Mouse (Mus musculus) activated CD4-positive, CD25-positive, alpha-beta regulatory T cell, adult 4 months (primary cell): ENCODE data around the gene Bcor. TPM values are rescaled to one million over a fixed set of nuclear protein-coding genes. Genes with fewer than 3 reads are reported as not detected.

Source experiments
- ATAC-seq: one replicate; pipeline ENCODE4 v1.8.0; 2017
- polyA plus RNA-seq, 2 experiments: library from polyadenylated mRNA; unstranded; fragments of 100-300 nt; shearing (Covaris generic); gene quantifications; one replicate each; pipeline ENCODE4 v1.2.1; 2017

Bcor gene
- polyA plus RNA-seq, 2 experiments from 2014 or later = 21.6 to 23.6 TPM

GRCm38 (mm10) chrX:12126408-12127105 is 33.6 kb downstream of the Bcor start:
- no peak for ATAC-seq

DNA sequence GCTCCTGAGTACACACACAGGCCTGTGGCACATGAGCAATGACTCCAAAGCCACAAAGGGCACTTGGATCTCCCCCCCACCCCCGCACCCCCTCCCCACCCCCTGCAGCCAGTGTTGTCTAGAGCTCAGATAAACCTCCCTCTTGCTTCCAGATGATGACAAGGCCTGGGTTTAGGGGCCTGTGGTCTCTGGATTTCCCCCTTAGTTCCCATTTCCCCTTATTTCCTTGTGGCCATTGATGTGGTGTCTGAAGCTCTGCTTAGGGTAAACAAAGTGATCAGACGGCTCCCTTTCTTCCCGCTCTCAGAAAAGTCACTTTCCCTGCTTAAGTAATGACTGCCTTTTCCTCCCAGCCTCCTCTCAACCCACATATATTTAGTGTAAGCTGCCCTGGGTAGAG is 35.6 kb downstream of the Bcor start:
- ATAC-seq = no peak

DNA sequence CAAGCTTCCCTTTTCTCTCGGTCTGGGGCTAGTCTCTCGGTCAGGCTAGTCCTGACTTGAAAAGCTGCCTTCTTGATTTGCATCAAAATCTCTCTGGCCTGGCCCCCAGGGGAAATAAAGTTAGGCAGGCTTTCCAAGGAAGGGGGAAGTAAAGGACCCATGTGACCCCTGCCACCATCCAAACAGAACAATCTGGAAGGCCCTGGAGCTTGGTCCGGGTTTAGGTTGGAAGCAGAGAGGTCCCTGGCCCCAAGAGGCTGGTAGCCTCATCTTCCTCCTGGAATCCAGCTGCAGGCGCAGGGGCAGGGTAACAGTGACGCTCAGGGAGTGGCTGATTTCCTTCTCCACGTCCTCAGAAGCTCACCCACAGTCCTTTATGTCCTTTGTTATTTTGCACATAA is 36.5 kb downstream of the Bcor start:
- no peak for ATAC-seq

GRCm38 (mm10) chrX:12122594-12123331 is 37.4 kb downstream of the Bcor start:
- no peak for ATAC-seq

GRCm38 (mm10) chrX:12119476-12119875 is 40.7 kb downstream of the Bcor start:
- ATAC-seq = no peak

GRCm38 (mm10) chrX:12116128-12116527 is 44.0 kb downstream of the Bcor start:
- ATAC-seq = peak; percentile 23

- no peak for ATAC-seq
Observed at GRCm38 (mm10) chrX:12112166-12112565, 48.0 kb downstream of the Bcor start.

DNA sequence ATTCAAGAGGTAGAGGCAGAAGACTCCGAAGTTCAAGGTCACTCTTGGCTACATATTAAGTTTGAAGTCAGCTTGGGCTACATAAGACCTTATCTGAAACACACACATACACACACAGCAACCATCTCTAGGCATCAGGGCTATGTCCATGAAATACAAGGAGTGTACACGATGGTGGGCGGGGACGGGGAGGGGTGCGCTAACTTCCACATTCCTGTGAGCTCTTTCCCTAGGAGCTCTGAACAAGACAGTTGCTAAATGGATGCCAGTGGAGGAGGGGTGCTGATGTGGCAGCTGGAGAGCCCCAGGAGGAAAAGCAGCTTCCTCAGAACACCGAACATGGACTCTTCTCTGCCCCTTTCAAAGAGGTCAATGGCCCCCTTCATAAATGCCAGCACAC is 49.6 kb downstream of the Bcor start:
- no peak for ATAC-seq

GRCm38 (mm10) chrX:12105358-12105757 is 54.8 kb downstream of the Bcor start:
- no peak for ATAC-seq

DNA sequence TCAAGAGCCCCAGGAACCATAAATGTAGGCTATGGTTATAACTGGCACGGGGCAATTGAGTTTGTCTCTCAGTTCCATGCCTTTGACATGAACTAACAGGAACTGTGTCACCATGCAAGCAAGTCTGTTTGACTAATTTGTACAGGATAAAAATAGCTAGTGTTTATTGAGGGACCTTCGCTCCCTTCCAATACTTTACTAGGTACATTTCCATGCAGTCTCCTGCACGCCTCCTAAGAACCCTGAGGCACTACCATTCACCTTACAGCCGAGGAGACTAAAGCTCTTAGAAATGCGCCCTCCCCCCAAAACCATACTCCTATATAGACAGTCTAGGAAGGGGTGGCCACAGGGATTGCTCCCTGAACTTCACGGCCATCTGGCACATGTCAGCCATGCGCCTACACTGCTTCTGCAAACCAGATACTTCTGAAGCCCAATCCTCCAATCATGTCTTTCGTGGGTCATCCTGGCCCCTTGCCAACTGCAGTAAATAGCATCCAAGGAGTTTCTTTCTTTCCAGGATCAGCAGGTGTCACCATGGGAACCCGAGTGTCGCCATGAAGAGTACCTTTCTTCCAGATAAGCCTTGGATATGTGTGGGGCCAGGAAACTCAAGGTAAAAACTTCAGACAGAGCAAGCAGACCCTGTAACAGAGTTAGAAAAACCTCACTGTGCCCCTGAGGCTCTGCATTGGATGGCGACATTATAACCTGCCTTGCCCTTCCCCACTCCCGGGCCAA is 63.2 kb downstream of the Bcor start:
- ATAC-seq = no peak

- ATAC-seq = no peak
Observed at GRCm38 (mm10) chrX:12093371-12093770, 66.8 kb downstream of the Bcor start.

GRCm38 (mm10) chrX:12091431-12092061 is 68.6 kb downstream of the Bcor start:
- ATAC-seq = no peak

DNA sequence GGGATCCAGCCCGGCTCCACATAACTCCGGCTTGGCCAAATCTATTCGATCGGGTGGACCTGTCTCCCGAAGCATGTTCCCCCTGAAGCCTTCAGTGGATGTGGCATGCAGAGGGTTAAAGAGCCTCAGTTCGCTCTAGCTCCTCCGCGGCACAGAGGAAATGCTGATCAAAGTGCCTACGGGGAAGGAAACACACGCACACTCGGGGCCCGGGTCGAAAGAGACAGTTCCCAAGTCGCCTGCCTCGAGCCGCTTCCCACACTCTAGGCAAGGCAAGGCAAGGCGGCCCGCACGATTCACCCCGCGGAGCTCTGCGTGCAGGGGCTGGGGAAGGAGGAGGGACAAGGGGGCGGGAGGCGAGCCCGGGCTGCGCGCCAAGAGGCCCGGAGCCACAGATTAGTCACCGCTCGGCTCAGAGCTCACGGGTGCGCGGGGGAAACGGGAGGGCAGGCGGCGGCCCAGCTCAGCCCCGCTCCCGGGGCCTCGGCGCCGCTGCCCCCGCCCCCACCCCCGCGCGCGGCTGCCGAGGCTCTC is 69.2 kb downstream of the Bcor start:
- peak; percentile 16 for ATAC-seq

- no peak for ATAC-seq
Observed at GRCm38 (mm10) chrX:12090151-12090870, 69.8 kb downstream of the Bcor start.

- no peak for ATAC-seq
Observed at GRCm38 (mm10) chrX:12089353-12090081, 70.6 kb downstream of the Bcor start.

DNA sequence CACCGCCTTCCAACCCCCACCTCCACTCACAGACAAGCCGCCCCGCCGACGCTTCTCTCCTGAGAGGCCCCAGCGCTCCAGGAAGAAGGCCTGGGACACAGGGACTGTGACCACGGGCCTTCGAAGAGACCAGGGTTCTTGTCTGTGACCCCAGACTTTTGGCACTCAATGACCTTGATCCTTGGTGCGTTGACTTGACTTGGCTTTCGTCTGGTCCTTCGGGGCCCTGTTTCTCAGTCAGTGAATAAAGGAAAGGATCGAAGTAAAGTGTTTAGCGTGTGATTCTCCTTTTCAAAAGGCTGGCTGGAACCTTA is 71.2 kb downstream of the Bcor start:
- ATAC-seq = no peak

DNA sequence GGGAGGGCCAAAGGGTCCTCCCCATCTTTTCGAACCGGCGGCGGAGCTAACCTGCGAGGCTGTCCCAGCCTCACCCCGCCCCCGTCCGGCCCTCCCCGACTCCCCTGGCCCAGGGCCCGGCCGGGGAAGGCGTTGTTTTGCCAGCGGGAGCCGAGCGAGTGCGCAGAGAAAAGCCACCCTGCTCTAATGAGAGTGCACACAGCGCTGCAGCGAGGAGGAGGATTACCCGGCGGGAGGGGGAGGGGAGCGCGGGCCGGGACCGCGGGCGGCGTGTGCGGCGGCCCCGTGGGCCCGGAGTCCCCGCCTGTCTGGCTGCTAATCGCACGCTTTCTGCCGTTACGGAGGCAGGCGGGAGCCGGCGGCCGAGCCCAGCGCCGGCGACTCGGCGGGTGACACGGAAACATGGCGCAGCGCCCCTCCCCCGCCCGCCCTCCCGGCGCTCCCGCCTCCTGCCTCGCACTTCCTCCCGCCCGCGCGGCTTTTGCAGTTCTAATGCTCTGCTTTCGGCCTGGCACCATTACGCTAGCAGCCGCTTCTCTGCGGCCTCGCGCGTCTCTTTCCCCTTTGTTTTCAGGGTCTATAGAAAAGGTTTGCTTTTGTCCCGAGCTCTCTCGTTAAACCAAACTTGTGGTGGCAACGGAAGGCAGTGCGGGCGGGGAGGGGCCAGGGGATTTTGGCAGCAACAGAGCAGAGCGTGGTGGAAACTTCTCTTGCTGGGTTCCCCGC is 71.7 kb downstream of the Bcor start:
- peak; percentile 63 for ATAC-seq

DNA sequence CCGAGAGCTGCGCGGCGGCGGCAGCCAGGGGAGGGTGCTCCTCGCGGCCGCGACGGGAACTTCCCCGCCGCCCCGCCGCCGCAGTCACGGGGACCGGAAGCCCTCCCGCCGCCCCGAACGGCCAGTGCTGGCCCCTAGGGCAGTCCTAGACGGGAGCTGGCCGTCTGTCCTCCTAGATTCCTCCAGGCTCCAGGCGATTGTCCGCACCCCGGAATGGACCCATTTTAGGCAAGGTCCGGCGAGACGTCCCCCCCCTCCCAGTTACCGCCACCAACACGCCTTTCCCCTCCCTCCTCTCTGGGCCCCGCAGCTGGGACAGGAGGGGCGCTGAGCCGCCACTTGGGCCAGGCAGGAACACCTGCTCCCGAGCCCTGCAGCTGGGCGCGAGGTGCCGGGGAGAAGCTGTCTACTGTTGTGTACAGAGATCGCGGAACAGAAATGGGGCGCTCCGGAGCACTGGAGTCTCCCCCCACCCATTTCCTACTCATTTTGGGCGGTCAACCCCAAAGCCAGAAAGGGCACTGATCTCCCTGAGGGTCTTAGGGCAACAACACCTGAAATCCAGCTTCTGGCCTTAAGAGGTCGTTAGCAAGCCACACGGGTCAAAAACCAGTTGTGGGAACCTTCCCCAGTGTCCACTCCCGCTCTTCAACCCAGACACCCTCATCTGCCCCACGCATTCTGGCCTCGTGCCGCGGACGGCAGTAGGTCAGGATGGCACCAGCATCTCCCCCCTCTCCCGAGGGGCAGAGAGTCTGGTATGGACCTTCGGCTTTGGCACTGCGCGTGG is 72.4 kb downstream of the Bcor start:
- ATAC-seq = no peak

DNA sequence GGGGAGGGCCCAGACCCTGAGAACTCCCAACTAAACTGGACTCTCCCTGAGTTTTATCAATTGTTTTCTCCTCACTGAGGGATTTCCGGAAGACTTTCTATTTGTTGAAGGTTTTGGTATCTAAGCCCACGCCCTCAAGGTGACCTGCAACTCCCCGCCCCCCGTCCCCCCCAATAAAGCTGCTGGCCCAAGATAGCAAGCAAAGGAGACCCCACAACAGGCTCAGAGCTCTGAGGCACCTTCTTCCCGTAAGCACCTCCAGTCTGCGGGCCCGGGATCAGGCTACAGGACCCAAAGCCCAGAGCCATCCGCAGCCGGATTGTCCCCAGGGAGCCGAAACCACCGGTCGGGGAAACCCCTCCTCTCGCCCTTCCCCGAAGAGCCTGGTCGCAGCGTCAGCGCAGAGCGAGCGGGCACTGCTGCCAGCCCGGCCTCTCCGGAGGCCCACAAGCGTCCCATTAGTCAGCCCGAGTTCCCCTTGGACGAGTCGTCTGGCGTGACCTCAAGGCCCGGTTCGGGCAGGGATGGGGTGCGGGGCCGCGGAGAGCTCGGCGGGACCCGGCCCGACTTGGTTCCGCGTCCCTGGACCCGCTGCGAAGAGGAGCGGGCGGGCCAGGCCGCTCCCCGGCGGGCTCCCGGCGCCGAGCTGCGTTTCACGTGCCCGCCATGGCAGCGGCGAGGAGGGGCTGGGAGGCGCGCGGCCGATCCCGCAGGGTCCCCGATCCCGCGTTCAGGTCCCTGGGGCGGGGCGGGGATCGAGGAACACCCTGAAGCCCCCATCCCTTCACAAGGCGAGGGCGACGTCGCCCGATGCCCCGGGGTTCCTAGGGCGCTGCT is 73.3 kb downstream of the Bcor start:
- no peak for ATAC-seq
